9 mouse cellular contexts compared by ENCODE assay signal in the genomic region with DNA sequence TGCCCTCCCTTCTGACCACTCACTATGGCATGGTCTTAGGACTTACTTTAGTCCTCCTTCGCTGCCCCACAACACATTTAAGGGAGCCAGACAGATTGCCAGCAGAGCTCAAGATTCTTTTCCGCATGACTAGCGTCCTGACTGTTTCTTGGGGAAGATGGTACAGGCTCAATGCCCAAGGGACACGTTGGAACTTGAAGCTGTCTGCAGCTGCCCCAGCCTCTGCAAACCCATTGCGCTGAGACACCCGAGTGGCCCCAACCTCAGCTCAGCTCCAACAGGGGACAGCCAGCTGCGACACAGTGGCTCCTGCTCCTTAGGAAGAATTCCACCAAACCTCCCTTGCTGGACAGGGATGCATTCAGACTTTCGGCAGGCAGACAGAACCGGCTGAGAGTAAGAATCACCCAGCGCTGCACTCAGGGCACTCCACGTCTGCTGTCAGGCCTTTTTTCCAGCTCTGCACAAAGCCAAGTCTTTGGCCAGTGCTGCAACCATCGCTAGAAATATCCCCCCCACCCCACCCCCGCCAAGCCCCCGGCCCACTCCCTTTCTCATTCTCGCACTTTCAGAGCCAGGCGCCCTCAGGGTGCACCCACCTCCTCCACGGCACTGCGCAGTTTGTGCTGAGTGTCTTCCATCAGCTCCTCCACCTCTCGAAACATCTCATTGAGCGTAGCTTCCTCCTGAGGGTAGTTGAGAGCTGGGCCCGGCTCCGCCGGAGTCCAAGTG. TPM values are rescaled to one million over a fixed set of nuclear protein-coding genes. Genes with fewer than 3 reads are reported as not detected.
DNase-seq lines count a peak whose midpoint lies in the region; ATAC-seq lines count a peak whose summit lies in the region.
"Had no signal": no experiment of that assay in that cellular context is flagged by ENCODE, and none has a peak within 500 bp of the region (broad histone marks: within the 10 kb centered on the region; RNA-seq: fewer than 3 reads in every experiment).

No protein-coding gene starts in this region.

- H3K4me1 ChIP-seq in heart, embryonic 13.5 days: peaks cover 66% of the 10 kb centered on the region
- peaks cover 4% of the 10 kb centered on the region; the same call in 1 of the 2 replicates for H3K4me1 ChIP-seq in hindbrain, embryonic 14.5 days (replicated peaks; ENCODE audit: control insufficient read depth, insufficient read depth, low read length)
- H3K4me1 ChIP-seq in liver, embryonic 13.5 days (replicated peaks): peaks cover 14% of the 10 kb centered on the region

- no peaks in the 10 kb centered on the region for H3K36me3 ChIP-seq in heart, embryonic 13.5 days
- H3K36me3 ChIP-seq in hindbrain, embryonic 14.5 days (replicated peaks; ENCODE audit: control insufficient read depth, insufficient read depth): no peaks in the 10 kb centered on the region
- H3K36me3 ChIP-seq in liver, embryonic 13.5 days: no peaks in the 10 kb centered on the region
- H3K36me3 ChIP-seq: G1E had no signal

- peaks cover 6% of the 10 kb centered on the region; the same call in 1 of the 2 replicates for H3K27me3 ChIP-seq in heart, embryonic 13.5 days (replicated peaks)
- H3K27me3 ChIP-seq in hindbrain, embryonic 14.5 days (ENCODE audit: control insufficient read depth, insufficient read depth, low read length): peaks cover 8% of the 10 kb centered on the region; the same call in 1 of the 2 replicates
- H3K27me3 ChIP-seq in liver, embryonic 13.5 days: peaks cover 39% of the 10 kb centered on the region

- 0 out of 2 replicates have a peak, but pooled peaks have one; percentile 20 for ATAC-seq in heart, embryonic 13.5 days (ENCODE audit: extremely low read depth, insufficient number of reproducible peaks, low FRiP score, low TSS enrichment)
- peak; percentile 35; the same call in 1 of the 2 replicates for ATAC-seq in hindbrain, embryonic 14.5 days (ENCODE audit: low FRiP score)
- 0 out of 2 replicates have a peak, but pooled peaks have one; percentile 5 for ATAC-seq in liver, embryonic 13.5 days (ENCODE audit: low read depth)

- H3K9me3 ChIP-seq in heart, embryonic 13.5 days: no peaks in the 10 kb centered on the region
- H3K9me3 ChIP-seq in hindbrain, embryonic 14.5 days (ENCODE audit: control insufficient read depth, low read length): no peaks in the 10 kb centered on the region
- H3K9me3 ChIP-seq in liver, embryonic 13.5 days (replicated peaks): no peaks in the 10 kb centered on the region

- no peak for DNase-seq in heart, postnatal 10 days
- DNase-seq in R1 (ENCODE audit: low read depth, low spot score): peak; percentile 16
- peak; percentile 44 for DNase-seq in hindbrain, embryonic 14.5 days (ENCODE audit: low spot score)
- no peak for DNase-seq in liver, embryonic 13.5 days
- DNase-seq in c-Kit-positive CD71-positive TER-119-positive erythroid progenitor cells, embryonic 14.5 days (ENCODE audit: low spot score): no peak
- no peak for DNase-seq in left cerebral cortex, postnatal 4 days
- no peak for DNase-seq in gastrocnemius, postnatal 36 days

- H3K4me2 ChIP-seq in heart, embryonic 13.5 days: peak overlapping the region; percentile 77
- peak overlapping the region; percentile 53 for H3K4me2 ChIP-seq in hindbrain, embryonic 14.5 days (replicated peaks)
- peak overlapping the region; percentile 50 for H3K4me2 ChIP-seq in liver, embryonic 13.5 days

- intact Hi-C loops in heart, postnatal 10 days (cut with DNase I): no loop called here
- intact Hi-C loops in left cerebral cortex, postnatal 4 days (cut with DNase I): no loop called here
- intact Hi-C loops in gastrocnemius, postnatal 36 days (cut with DNase I): no loop called here

- WGBS in heart, embryonic 13.5 days: 11% methylated on average over 23 of the region's 23 CpGs
- WGBS in hindbrain, embryonic 14.5 days: 8% methylated on average over 23 of the region's 23 CpGs
- WGBS in liver, embryonic 13.5 days (ENCODE audit: insufficient replicate concordance): 15% methylated on average over 23 of the region's 23 CpGs

- peak overlapping the region; percentile 86 for H3K9ac ChIP-seq in heart, embryonic 13.5 days
- H3K9ac ChIP-seq in hindbrain, embryonic 14.5 days: peak overlapping the region; percentile 55
- H3K9ac ChIP-seq in liver, embryonic 13.5 days: no peak overlapping the region

- H3K4me3 ChIP-seq in heart, embryonic 13.5 days: peak overlapping the region; percentile 69
- peak overlapping the region; percentile 37 for H3K4me3 ChIP-seq in hindbrain, embryonic 14.5 days (replicated peaks; ENCODE audit: low read length)
- peak overlapping the region; percentile 50 for H3K4me3 ChIP-seq in liver, embryonic 13.5 days (replicated peaks)

- peak overlapping the region; percentile 72 for H3K27ac ChIP-seq in heart, embryonic 13.5 days (replicated peaks)
- H3K27ac ChIP-seq in hindbrain, embryonic 14.5 days: no peak overlapping the region; the same call in 1 of the 2 replicates
- no peak overlapping the region for H3K27ac ChIP-seq in liver, embryonic 13.5 days

RNA-seq across cellular contexts. Expression of gene Dkk3, which starts 1.1 kb away (rescaled TPM):
- 74.7 and 91.0 TPM in 2 replicates for polyA plus RNA-seq in heart, embryonic 13.5 days (2015; fragmentation: Nextera tagmentation; extraction: Ambion mirVana)
- 10 to 100 TPM; 44.1 to 77.0 TPM for total RNA-seq in heart, postnatal 10 days (2021)
- polyA plus RNA-seq in hindbrain, embryonic 14.5 days (2014; fragmentation: Nextera tagmentation; extraction: Ambion mirVana): 28.3 and 32.0 TPM in 2 replicates
- polyA plus RNA-seq in liver, embryonic 13.5 days (2015; fragmentation: Nextera tagmentation; extraction: Ambion mirVana): 5.8 and 6.4 TPM in 2 replicates
- 10 to 100 TPM; 58.4 to 59.0 TPM for total RNA-seq in left cerebral cortex, postnatal 4 days (2021)
- total RNA-seq in gastrocnemius, postnatal 36 days (2021): 1 to 10 TPM; 1.6 to 2.5 TPM
- polyA plus RNA-seq: G1E had no signal

Comparison
In these comparisons a context has a peak if more than half of its experiments do, and no peak if none do; other contexts are left out.
1. DNase-seq: peak in R1 (single experiment) and hindbrain, embryonic 14.5 days (single experiment); none in heart, postnatal 10 days (0 of 2), liver, embryonic 13.5 days (single experiment), c-Kit-positive CD71-positive TER-119-positive erythroid progenitor cells, embryonic 14.5 days (single experiment), left cerebral cortex, postnatal 4 days (single experiment) and gastrocnemius, postnatal 36 days (0 of 2).
2. RNA of gene Dkk3, which starts 1.1 kb away (total RNA-seq): 44.1 to 77.0 TPM in heart, postnatal 10 days and 58.4 to 59.0 TPM in left cerebral cortex, postnatal 4 days; 1.6 to 2.5 TPM in gastrocnemius, postnatal 36 days; every median in the first group is over 10 times any median in the second.
3. Peak in every context shown above with its lines, with median percentiles within 50 percentile points of each other: ATAC-seq, H3K4me2 ChIP-seq and H3K4me3 ChIP-seq.